Mouse (Mus musculus) bone marrow macrophage, adult 2 months (primary cell): Measurements from ENCODE around the gene Atcay.

Experiments used
- CTCF ChIP-seq: IDR thresholded peaks from 2 replicates; pipeline ENCODE4 v1.5.1; 2012; ENCODE audit warnings: low read depth, mild to moderate bottlenecking, low read length, moderate library complexity
- POLR2A ChIP-seq: IDR thresholded peaks from 2 replicates; pipeline ENCODE4 v1.6.1; 2012; ENCODE audit warnings: mild to moderate bottlenecking, low read depth, low read length, borderline replicate concordance

DNA sequence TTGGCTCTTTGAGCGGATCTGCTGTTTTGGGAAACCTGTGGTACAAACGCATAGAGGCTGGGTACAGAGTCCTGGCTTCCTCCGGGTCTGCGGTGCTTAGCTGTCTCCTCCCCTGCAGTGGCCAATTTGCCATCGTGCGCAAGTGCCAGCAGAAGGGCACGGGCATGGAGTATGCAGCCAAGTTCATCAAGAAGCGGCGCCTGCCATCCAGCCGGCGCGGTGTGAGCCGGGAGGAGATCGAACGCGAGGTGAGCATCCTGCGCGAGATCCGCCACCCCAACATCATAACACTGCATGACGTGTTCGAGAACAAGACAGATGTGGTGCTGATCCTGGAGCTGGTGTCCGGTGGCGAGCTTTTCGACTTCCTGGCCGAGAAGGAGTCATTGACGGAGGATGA, 40.8 kb downstream of the Atcay start:
- TF ChIP-seq POLR2A (no peak), CTCF (no peak)
